Mouse (Mus musculus): ENCODE data around the gene Cdx2.

Gene Cdx2

GRCm38 (mm10) chr5:147315432-147316075, 8.5 kb upstream of the Cdx2 start:
- no peak for DNase-seq

- DNase-seq = no peak
Observed at GRCm38 (mm10) chr5:147314646-147315431, 7.8 kb upstream of the Cdx2 start.

GRCm38 (mm10) chr5:147312830-147313685, 6.0 kb upstream of the Cdx2 start:
- no peak for DNase-seq

- no peak for DNase-seq
Observed at GRCm38 (mm10) chr5:147309786-147310185, 2.7 kb upstream of the Cdx2 start.

GRCm38 (mm10) chr5:147308451-147308850, 1.4 kb upstream of the Cdx2 start:
- DNase-seq = no peak

GRCm38 (mm10) chr5:147307398-147307785, 322 bp upstream of the Cdx2 start:
- DNase-seq = no peak

- DNase-seq = no peak
Observed at GRCm38 (mm10) chr5:147305856-147306637, 1.0 kb downstream of the Cdx2 start.

GRCm38 (mm10) chr5:147305166-147305565, 1.9 kb downstream of the Cdx2 start:
- DNase-seq = no peak

- DNase-seq = no peak
Observed at GRCm38 (mm10) chr5:147304276-147305155, 2.6 kb downstream of the Cdx2 start.

- no peak for DNase-seq
Observed at GRCm38 (mm10) chr5:147302746-147303400, 4.2 kb downstream of the Cdx2 start.

GRCm38 (mm10) chr5:147302141-147302540, 4.9 kb downstream of the Cdx2 start:
- no peak for DNase-seq

GRCm38 (mm10) chr5:147301781-147302070, 5.3 kb downstream of the Cdx2 start:
- DNase-seq = no peak

GRCm38 (mm10) chr5:147300917-147301780, 5.9 kb downstream of the Cdx2 start:
- no peak for DNase-seq

GRCm38 (mm10) chr5:147300001-147300363, 7.1 kb downstream of the Cdx2 start:
- DNase-seq = no peak

- no peak for DNase-seq
Observed at GRCm38 (mm10) chr5:147299255-147300000, 7.6 kb downstream of the Cdx2 start.

- DNase-seq = no peak
Observed at GRCm38 (mm10) chr5:147297249-147297648, 9.8 kb downstream of the Cdx2 start.

- peak in 1 of 2 experiments; percentile 27 for DNase-seq
Observed at GRCm38 (mm10) chr5:147294121-147294520, 12.9 kb downstream of the Cdx2 start.

GRCm38 (mm10) chr5:147293127-147293910, 13.8 kb downstream of the Cdx2 start:
- peak; percentile 51 to 55 for DNase-seq
